Mouse (Mus musculus) gastrocnemius, adult 18-20 months (tissue): Measurements from ENCODE around the gene Srbd1. TPM values are rescaled to one million over a fixed set of nuclear protein-coding genes. Genes with fewer than 3 reads are reported as not detected.

Experiments
- DNase-seq: peaks from one replicate; pipeline ENCODE4 v3.0.0; 2021; ENCODE audit warnings: low spot score
- total RNA-seq, 2 experiments: library from RNA; stranded (reverse); gene quantifications; 2 replicates each; pipeline ENCODE4 v1.2.3; 2021

The Srbd1 gene
- total RNA-seq, 2 experiments from 2014 or later = 5.5 to 5.9 TPM

- no peak for DNase-seq
Measured at GRCm38 (mm10) chr17:86144537-86145078, 367 bp downstream of the Srbd1 start.

GRCm38 (mm10) chr17:86135835-86136234 is 9.1 kb downstream of the Srbd1 start:
- no peak for DNase-seq

- DNase-seq = no peak
Measured at GRCm38 (mm10) chr17:86134461-86134860, 10.5 kb downstream of the Srbd1 start.

GRCm38 (mm10) chr17:86132534-86132933 is 12.4 kb downstream of the Srbd1 start:
- DNase-seq = peak; percentile 22

GRCm38 (mm10) chr17:86128198-86128597 is 16.8 kb downstream of the Srbd1 start:
- no peak for DNase-seq

GRCm38 (mm10) chr17:86125908-86126307 is 19.1 kb downstream of the Srbd1 start:
- no peak for DNase-seq

- no peak for DNase-seq
Measured at GRCm38 (mm10) chr17:86123146-86123545, 21.8 kb downstream of the Srbd1 start.

GRCm38 (mm10) chr17:86096875-86097274 is 48.1 kb downstream of the Srbd1 start:
- no peak for DNase-seq

- DNase-seq = no peak
Measured at GRCm38 (mm10) chr17:86093124-86093523, 51.9 kb downstream of the Srbd1 start.

GRCm38 (mm10) chr17:86091631-86092030 is 53.3 kb downstream of the Srbd1 start:
- no peak for DNase-seq

- no peak for DNase-seq
Measured at GRCm38 (mm10) chr17:86089893-86090588, 54.9 kb downstream of the Srbd1 start.

GRCm38 (mm10) chr17:86087922-86088321 is 57.1 kb downstream of the Srbd1 start:
- no peak for DNase-seq

GRCm38 (mm10) chr17:86086191-86086590 is 58.8 kb downstream of the Srbd1 start:
- no peak for DNase-seq

GRCm38 (mm10) chr17:86083207-86083606 is 61.8 kb downstream of the Srbd1 start:
- DNase-seq = no peak

- no peak for DNase-seq
Measured at GRCm38 (mm10) chr17:86078060-86078459, 66.9 kb downstream of the Srbd1 start.

- DNase-seq = no peak
Measured at GRCm38 (mm10) chr17:86067444-86067843, 77.5 kb downstream of the Srbd1 start.

GRCm38 (mm10) chr17:86065833-86066232 is 79.1 kb downstream of the Srbd1 start:
- no peak for DNase-seq

GRCm38 (mm10) chr17:86063461-86063860 is 81.5 kb downstream of the Srbd1 start:
- peak; percentile 69 for DNase-seq

- DNase-seq = no peak
Measured at GRCm38 (mm10) chr17:86060911-86061310, 84.1 kb downstream of the Srbd1 start.

GRCm38 (mm10) chr17:86040221-86040984 is 104.6 kb downstream of the Srbd1 start:
- DNase-seq = no peak

GRCm38 (mm10) chr17:86039741-86040140 is 105.2 kb downstream of the Srbd1 start:
- no peak for DNase-seq

- DNase-seq = no peak
Measured at GRCm38 (mm10) chr17:86038211-86038648, 106.7 kb downstream of the Srbd1 start.

GRCm38 (mm10) chr17:86035576-86035975 is 109.4 kb downstream of the Srbd1 start:
- no peak for DNase-seq
